Mouse (Mus musculus) heart, embryonic 14.5 days (tissue): ENCODE data around the gene Rps11. TPM values are rescaled to one million over a fixed set of nuclear protein-coding genes. Genes with fewer than 3 reads are reported as not detected.
A peak's percentile ranks its signal among the peaks of the same experiment; 100 is the strongest.
"Not testable (repeated sequence)": the region's sequence is repeated elsewhere in the genome, so short reads cannot be mapped to it uniquely, and the experiment has no call there.

Experiments
- ATAC-seq: fragments of 200-750 bp; cut with Nextera tagmentation; 2 replicates; pipeline ENCODE4 v1.8.0; 2017; ENCODE audit warnings: low read depth, moderate TSS enrichment; ENCODE audit not compliant: insufficient number of reproducible peaks, insufficient read depth, low FRiP score
- H3K27ac ChIP-seq, 2 experiments: fragments of 200-500 bp in 1 of 2; fragments of 300-500 bp in 1 of 2; sonication (generic) in 1 of 2; replicated peaks in 1 of 2; 2 replicates each; pipeline ENCODE4 v1.5.1; 2012 to 2014; ENCODE audit warnings: low read depth in 2 of 2, low read length in 2 of 2, control low read depth in 1 of 2, mild to moderate bottlenecking in 1 of 2, mixed read lengths in 1 of 2; ENCODE audit not compliant: control insufficient read depth in 1 of 2, insufficient read depth in 1 of 2
- H3K27me3 ChIP-seq: fragments of 300-500 bp; sonication (generic); 2 replicates; pipeline ENCODE4 v1.6.1; 2014; ENCODE audit warnings: mild to moderate bottlenecking, low read length, control low read depth; ENCODE audit not compliant: control insufficient read depth, insufficient read depth
- H3K36me3 ChIP-seq: fragments of 300-500 bp; sonication (generic); 2 replicates; pipeline ENCODE4 v1.6.1; 2014; ENCODE audit warnings: mild to moderate bottlenecking, control low read depth, low read length, mixed read lengths; ENCODE audit not compliant: control insufficient read depth, insufficient read depth
- H3K4me1 ChIP-seq, 2 experiments: fragments of 200-500 bp in 1 of 2; fragments of 300-500 bp in 1 of 2; sonication (generic) in 1 of 2; 2 replicates each; pipeline ENCODE4 v1.6.1; 2012 to 2014; ENCODE audit warnings: low read length in 2 of 2, control low read depth in 1 of 2, mixed read lengths in 1 of 2; ENCODE audit not compliant: control insufficient read depth in 2 of 2, insufficient read depth in 2 of 2
- H3K4me2 ChIP-seq: fragments of 300-500 bp; sonication (generic); 2 replicates; pipeline ENCODE4 v1.6.1; 2014; ENCODE audit warnings: mild to moderate bottlenecking, low read length
- H3K4me3 ChIP-seq, 2 experiments: fragments of 200-500 bp in 1 of 2; fragments of 300-500 bp in 1 of 2; sonication (generic) in 1 of 2; 2 replicates each; pipeline ENCODE4 v1.5.1; 2012 to 2014; ENCODE audit warnings: low read length in 2 of 2, mild to moderate bottlenecking in 2 of 2, control low read depth in 1 of 2, low read depth in 1 of 2, moderate library complexity in 1 of 2; ENCODE audit not compliant: control insufficient read depth in 1 of 2, insufficient read depth in 1 of 2
- H3K9ac ChIP-seq: fragments of 300-500 bp; sonication (generic); 2 replicates; pipeline ENCODE4 v1.6.1; 2014; ENCODE audit warnings: mild to moderate bottlenecking, low read length
- H3K9me3 ChIP-seq: fragments of 300-500 bp; sonication (generic); 2 replicates; pipeline ENCODE4 v1.6.1; 2016; ENCODE audit warnings: low read length, control low read depth; ENCODE audit not compliant: control insufficient read depth
- WGBS: fragments of 180-500 bp; shearing (Covaris S2); extraction: QIAGEN DNeasy Blood & Tissue Kit; methylation state at CpG from one replicate; pipeline ENCODE4 v1.1.7; 2014; 5-methylcytosine and 5-hydroxymethylcytosine counted together
- polyA plus RNA-seq: library from polyadenylated mRNA; unstranded; fragments of >200 nt; fragmentation: Nextera tagmentation; extraction: Ambion mirVana; gene quantifications from 2 replicates; pipeline ENCODE4 v1.2.1, GENCODE M21; 2014

The Rps11 gene
- polyA plus RNA-seq, 1 experiment from 2014 or later: 1,103 TPM

- no peak overlapping the region for H3K27ac ChIP-seq
- H3K4me2 ChIP-seq: no peak overlapping the region
- peaks cover 4 to 8% of the 10 kb centered on the region in 2 experiments; a peak in 3 of 4 replicates for H3K4me1 ChIP-seq
- no peaks in the 10 kb centered on the region for H3K9me3 ChIP-seq
- no peak for ATAC-seq
- no peak overlapping the region for H3K9ac ChIP-seq
- WGBS: 51% methylated on average over 3 of the region's 3 CpGs
- no peak overlapping the region for H3K4me3 ChIP-seq
- no peaks in the 10 kb centered on the region for H3K27me3 ChIP-seq
- no peaks in the 10 kb centered on the region for H3K36me3 ChIP-seq
Measured at GRCm38 (mm10) chr7:45112529-45112928, 11.7 kb downstream of the Rps11 start.

GRCm38 (mm10) chr7:45111940-45112339, 12.3 kb downstream of the Rps11 start:
- 59% methylated on average over 2 of the region's 2 CpGs for WGBS
- ATAC-seq: no peak
- Histone ChIP-seq H3K27ac (no peak overlapping the region), H3K36me3 (no peaks in the 10 kb centered on the region), H3K27me3 (no peaks in the 10 kb centered on the region), H3K4me2 (no peak overlapping the region), H3K4me3 (no peak overlapping the region), H3K4me1 (peaks cover 4 to 8% of the 10 kb centered on the region in 2 experiments; a peak in 3 of 4 replicates), H3K9ac (no peak overlapping the region), H3K9me3 (no peaks in the 10 kb centered on the region)

- H3K4me2 ChIP-seq, H3K27me3 ChIP-seq, H3K27ac ChIP-seq, H3K36me3 ChIP-seq, H3K4me1 ChIP-seq, H3K4me3 ChIP-seq, H3K9me3 ChIP-seq, H3K9ac ChIP-seq, ATAC-seq: not testable (repeated sequence)
- WGBS: 88% methylated on average over 4 of the region's 4 CpGs
Measured at GRCm38 (mm10) chr7:45110089-45110488, 14.2 kb downstream of the Rps11 start.

- Histone ChIP-seq H3K9ac (no peak overlapping the region), H3K27me3 (no peaks in the 10 kb centered on the region), H3K4me1 (peaks cover 8 to 12% of the 10 kb centered on the region in 2 experiments), H3K27ac (no peak overlapping the region), H3K4me3 (no peak overlapping the region), H3K9me3 (no peaks in the 10 kb centered on the region), H3K36me3 (no peaks in the 10 kb centered on the region), H3K4me2 (no peak overlapping the region)
- ATAC-seq: no peak
- WGBS: 46% methylated on average over 5 of the region's 5 CpGs
Measured at GRCm38 (mm10) chr7:45107052-45107645, 17.1 kb downstream of the Rps11 start.

- no peak overlapping the region for H3K4me3 ChIP-seq
- no peak overlapping the region for H3K27ac ChIP-seq
- WGBS: 76% methylated on average over 6 of the region's 6 CpGs
- H3K4me1 ChIP-seq: peaks cover 8 to 12% of the 10 kb centered on the region in 2 experiments
- H3K27me3 ChIP-seq: no peaks in the 10 kb centered on the region
- H3K9me3 ChIP-seq: no peaks in the 10 kb centered on the region
- ATAC-seq: no peak
- no peaks in the 10 kb centered on the region for H3K36me3 ChIP-seq
- H3K9ac ChIP-seq: no peak overlapping the region
- H3K4me2 ChIP-seq: no peak overlapping the region
Measured at GRCm38 (mm10) chr7:45106441-45106840, 17.8 kb downstream of the Rps11 start.

GRCm38 (mm10) chr7:45105491-45105890, 18.7 kb downstream of the Rps11 start:
- no peaks in the 10 kb centered on the region for H3K9me3 ChIP-seq
- no peaks in the 10 kb centered on the region for H3K36me3 ChIP-seq
- H3K27me3 ChIP-seq: no peaks in the 10 kb centered on the region
- no peak overlapping the region for H3K27ac ChIP-seq
- no peak overlapping the region for H3K4me3 ChIP-seq
- no peak overlapping the region for H3K4me2 ChIP-seq
- peaks cover 8 to 12% of the 10 kb centered on the region in 2 experiments for H3K4me1 ChIP-seq
- no peak overlapping the region for H3K9ac ChIP-seq
- no peak for ATAC-seq
- 82% methylated on average over 8 of the region's 8 CpGs for WGBS

GRCm38 (mm10) chr7:45104941-45105340, 19.3 kb downstream of the Rps11 start:
- Histone ChIP-seq H3K4me2 (no peak overlapping the region), H3K27ac (no peak overlapping the region), H3K27me3 (no peaks in the 10 kb centered on the region), H3K9ac (no peak overlapping the region), H3K4me1 (peaks cover 8 to 12% of the 10 kb centered on the region in 2 experiments), H3K9me3 (no peaks in the 10 kb centered on the region), H3K4me3 (no peak overlapping the region), H3K36me3 (no peaks in the 10 kb centered on the region)
- ATAC-seq: no peak
- WGBS: 72% methylated on average over 5 of the region's 5 CpGs

- peaks cover 8 to 12% of the 10 kb centered on the region in 2 experiments for H3K4me1 ChIP-seq
- no peaks in the 10 kb centered on the region for H3K27me3 ChIP-seq
- peak within 1 kb of the TSS; percentile 72 for H3K9ac ChIP-seq
- peak; percentile 92 for ATAC-seq
- peak within 1 kb of the TSS; percentile 61 for H3K4me2 ChIP-seq
- 36% methylated on average over 7 of the region's 7 CpGs for WGBS
- H3K9me3 ChIP-seq: no peaks in the 10 kb centered on the region
- H3K4me3 ChIP-seq: peak within 1 kb of the TSS; percentile 30 to 49
- H3K36me3 ChIP-seq: no peaks in the 10 kb centered on the region
- H3K27ac ChIP-seq: peak within 1 kb of the TSS; percentile 83 to 90
Measured at GRCm38 (mm10) chr7:45103652-45104180, 20.5 kb downstream of the Rps11 start, which contains the start of gene Fcgrt. TSS of gene Fcgrt (minus strand) at chr7:45103851.
